Mouse (Mus musculus): ENCODE results near the gene Fignl1.

- TF ChIP-seq CTCF (IDR thresholded peaks at IDR 0.05; ENCODE audit: insufficient read depth, low read length), result no peak
- TF ChIP-seq POLR2A (IDR thresholded peaks at IDR 0.05; ENCODE audit: borderline replicate concordance, extremely low read depth, low read depth, low read length), result no peak
Measured at GRCm38 (mm10) chr11:11809404-11810175, 828 bp upstream of the Fignl1 start.

Data from lung, adult 2 months (tissue).